Mouse (Mus musculus) bone marrow, adult 2 months (tissue): ENCODE measurements around the gene Pym1. TPM values are rescaled to one million over a fixed set of nuclear protein-coding genes. Genes with fewer than 3 reads are reported as not detected.

Source experiments
- H3K27ac ChIP-seq: fragments of 200-500 bp; 2 replicates; pipeline ENCODE4 v1.5.1; 2012; ENCODE audit warnings: low read depth, mild to moderate bottlenecking, control low read depth, inconsistent platforms, low read length; ENCODE audit not compliant: control insufficient read depth, poor library complexity, insufficient read depth
- H3K4me1 ChIP-seq: fragments of 200-500 bp; 2 replicates; pipeline ENCODE4 v1.6.1; 2011; ENCODE audit warnings: low read length; ENCODE audit not compliant: control insufficient read depth, insufficient read depth
- H3K4me3 ChIP-seq: fragments of 200-500 bp; replicated peaks from 2 replicates; pipeline ENCODE3; 2011; ENCODE audit warnings: mild to moderate bottlenecking, low read depth, low read length, control low read depth; ENCODE audit not compliant: control insufficient read depth
- CTCF ChIP-seq: fragments of 200-500 bp; IDR thresholded peaks from 2 replicates; pipeline ENCODE4 v1.5.1; 2011; ENCODE audit warnings: low read length, control low read depth; ENCODE audit not compliant: control insufficient read depth, insufficient read depth
- POLR2A ChIP-seq: fragments of 200-500 bp; IDR thresholded peaks from 2 replicates; pipeline ENCODE4 v1.6.1; 2011; ENCODE audit warnings: low read depth, mild to moderate bottlenecking, control low read depth, low read length, borderline replicate concordance; ENCODE audit not compliant: control insufficient read depth
- WGBS: fragments of 180-500 bp; shearing (Covaris S2); methylation state at CpG from one replicate; pipeline ENCODE4 v1.1.7; 2018; 5-methylcytosine and 5-hydroxymethylcytosine counted together
- polyA plus RNA-seq: library from polyadenylated mRNA; stranded (reverse); fragments of >200 nt; gene quantifications from 2 replicates; pipeline ENCODE4 v1.2.4, GENCODE M21; 2011; ENCODE audit warnings: low replicate concordance; ENCODE audit not compliant: missing spikeins, insufficient read depth, insufficient read length

Pym1 gene
- polyA plus RNA-seq, 1 experiment: 76.9 TPM

DNA sequence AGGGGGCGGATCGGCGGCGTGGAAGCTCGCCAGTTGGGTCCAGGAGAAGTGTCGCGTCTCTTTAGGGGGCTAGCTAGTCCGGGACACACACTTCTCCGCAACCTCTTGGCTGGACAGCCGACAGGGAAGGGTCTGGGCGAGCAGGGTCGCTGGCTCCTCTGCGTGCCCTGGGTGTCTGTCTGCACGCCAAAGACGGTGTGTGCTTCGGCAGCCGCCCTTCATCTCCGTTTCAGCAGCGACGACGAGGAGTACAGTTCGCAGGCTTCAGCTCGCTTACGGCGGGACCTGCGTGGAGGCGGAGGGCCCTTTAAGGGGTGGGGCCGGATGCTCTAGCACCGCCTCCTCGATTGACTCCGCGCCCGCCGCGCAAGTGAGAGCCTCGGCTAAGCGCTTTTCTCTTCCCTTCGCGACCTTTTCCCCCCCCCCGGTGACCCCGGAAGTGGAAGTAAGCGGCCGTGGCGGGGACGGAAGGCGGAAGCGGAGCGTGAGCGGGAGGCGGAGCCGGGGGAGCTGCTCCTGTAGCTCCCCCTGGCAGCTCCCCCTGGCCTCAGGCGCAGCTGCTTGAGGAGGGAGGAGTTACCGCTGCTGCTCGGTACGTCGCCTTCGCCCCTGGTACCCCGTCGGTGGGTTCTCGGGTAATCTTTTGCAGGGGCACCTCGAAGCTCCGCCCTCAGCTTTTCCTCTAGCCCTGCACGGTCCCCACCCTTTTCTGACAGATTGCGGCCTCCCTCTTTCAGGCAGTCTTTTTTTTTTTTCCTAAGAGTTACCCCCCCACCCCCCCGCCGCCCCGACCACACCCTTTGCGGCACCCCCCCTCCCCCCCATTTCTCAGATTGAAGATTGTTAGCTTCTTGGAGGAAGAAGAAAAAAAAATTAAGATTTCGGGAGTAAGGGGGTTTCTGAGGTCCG, 57.7 kb downstream of the Pym1 start:
- H3K4me1 ChIP-seq: peaks cover 4% of the 10 kb centered on the region; the same call in 1 of the 2 replicates
- peak overlapping the region; percentile 97 for H3K27ac ChIP-seq
- under 1% methylated on average over 64 of the region's 70 CpGs for WGBS
- TF ChIP-seq POLR2A: peak; percentile 65; the same call in 1 of the 2 replicates
- no peak for TF ChIP-seq CTCF
- H3K4me3 ChIP-seq: peak overlapping the region; percentile 96

DNA sequence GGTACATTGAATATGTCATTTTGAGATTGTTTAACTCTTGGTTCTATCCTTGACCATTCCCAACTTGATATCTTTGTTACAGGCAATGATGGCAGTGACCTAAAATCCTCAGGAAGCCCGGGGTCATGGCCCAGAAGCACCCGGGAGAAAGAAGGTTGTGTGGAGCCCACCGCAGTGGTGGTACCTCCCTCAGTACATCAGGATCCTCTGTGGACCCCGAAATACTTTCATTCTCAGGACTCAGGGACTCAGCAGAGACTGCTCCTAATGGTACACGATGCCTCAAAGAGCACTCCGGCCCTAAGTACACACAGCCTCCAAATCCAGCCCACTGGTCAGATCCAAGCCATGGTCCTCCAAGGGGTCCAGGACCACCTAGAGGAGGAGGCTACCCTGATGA, 58.4 kb downstream of the Pym1 start:
- Histone ChIP-seq H3K27ac (peak overlapping the region; percentile 41; the same call in 1 of the 2 replicates), H3K4me3 (peak overlapping the region; percentile 65), H3K4me1 (peaks cover 4% of the 10 kb centered on the region; the same call in 1 of the 2 replicates)
- TF ChIP-seq CTCF (no peak), POLR2A (no peak)
- 43% methylated on average over 6 of the region's 6 CpGs for whole genome bisulfite sequencing

DNA sequence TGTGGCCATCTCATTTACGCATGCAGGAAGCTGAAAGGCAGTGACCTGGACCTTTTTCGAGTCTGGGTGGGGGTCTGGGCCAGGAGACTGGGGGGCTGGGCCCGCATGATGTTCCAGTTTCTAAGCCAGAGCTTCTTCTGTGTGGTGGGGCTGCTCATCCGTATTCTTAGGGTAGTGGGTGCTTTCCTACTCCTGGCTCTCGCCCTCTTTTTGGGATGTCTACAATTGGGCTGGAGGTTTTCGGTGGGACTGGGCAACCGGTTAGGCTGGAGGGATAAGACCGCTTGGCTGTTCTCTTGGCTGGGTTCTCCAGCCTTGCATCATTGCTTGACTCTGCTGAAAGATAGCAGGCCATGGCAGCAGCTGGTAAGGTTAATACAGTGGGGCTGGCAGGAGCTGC, 59.3 kb downstream of the Pym1 start:
- Histone ChIP-seq H3K4me1 (peaks cover 4% of the 10 kb centered on the region; the same call in 1 of the 2 replicates), H3K4me3 (peak overlapping the region; percentile 34), H3K27ac (no peak overlapping the region; the same call in 1 of the 2 replicates)
- 70% methylated on average over 8 of the region's 8 CpGs for WGBS
- TF ChIP-seq POLR2A (no peak), CTCF (no peak)

Other genes starting within 250 kb of the Pym1 start
- gene Myl6b, start 249.2 kb upstream of the Pym1 start, polyA plus RNA-seq: 0.79 and 2.4 TPM in 2 replicates
- 26.2 and 36.1 TPM in 2 replicates for gene Esyt1, start 222.0 kb upstream of the Pym1 start, polyA plus RNA-seq
- gene Zc3h10, start 200.1 kb upstream of the Pym1 start, polyA plus RNA-seq: 7.0 and 9.8 TPM in 2 replicates
- 2,208 and 2,695 TPM in 2 replicates for gene Rpl41, start 198.6 kb upstream of the Pym1 start, polyA plus RNA-seq
- gene Pa2g4, start 181.9 kb upstream of the Pym1 start, polyA plus RNA-seq: 80.3 and 116 TPM in 2 replicates
- 0.59 and 0.75 TPM in 2 replicates for gene Erbb3, start 158.2 kb upstream of the Pym1 start, polyA plus RNA-seq
- gene Rps26, start 121.1 kb upstream of the Pym1 start, polyA plus RNA-seq: 1,015 and 1,193 TPM in 2 replicates
- gene Ikzf4, start 101.9 kb upstream of the Pym1 start, polyA plus RNA-seq: not detected in 2 replicates
- gene Suox, start 73.8 kb upstream of the Pym1 start, polyA plus RNA-seq: 10.8 and 11.6 TPM in 2 replicates
- gene Rab5b, start 51.6 kb upstream of the Pym1 start, polyA plus RNA-seq: 26.4 and 35.4 TPM in 2 replicates
- gene Pmel, start 43.7 kb upstream of the Pym1 start, polyA plus RNA-seq: 1.4 TPM in 1 of 2 replicates, not detected in the other
- gene Cdk2, start 42.9 kb upstream of the Pym1 start, polyA plus RNA-seq: 60.6 and 62.9 TPM in 2 replicates
- 19.2 and 41.7 TPM in 2 replicates for gene Dgka, start 3.0 kb upstream of the Pym1 start, polyA plus RNA-seq
- gene Mmp19, start 43.0 kb downstream of the Pym1 start, polyA plus RNA-seq: 2.4 and 5.1 TPM in 2 replicates
- 12.2 and 20.7 TPM in 2 replicates for gene Dnajc14, start 56.2 kb downstream of the Pym1 start, polyA plus RNA-seq
- gene Tmem198b, start 56.5 kb downstream of the Pym1 start, polyA plus RNA-seq: 2.8 and 8.3 TPM in 2 replicates
- gene Sarnp, start 69.4 kb downstream of the Pym1 start, polyA plus RNA-seq: 45.2 and 73.3 TPM in 2 replicates
- 24.9 and 25.4 TPM in 2 replicates for gene Ormdl2, start 73.8 kb downstream of the Pym1 start, polyA plus RNA-seq
- 2.4 and 3.6 TPM in 2 replicates for gene Gdf11, start 143.8 kb downstream of the Pym1 start, polyA plus RNA-seq
- gene Cd63, start 153.1 kb downstream of the Pym1 start, polyA plus RNA-seq: 49.2 and 134 TPM in 2 replicates
- 2.6 and 6.2 TPM in 2 replicates for gene Rdh5, start 175.0 kb downstream of the Pym1 start, polyA plus RNA-seq
- 78.6 and 92.7 TPM in 2 replicates for gene Bloc1s1, start 176.1 kb downstream of the Pym1 start, polyA plus RNA-seq
- gene Itga7, start 185.9 kb downstream of the Pym1 start, polyA plus RNA-seq: 1.4 and 1.9 TPM in 2 replicates
- gene Mettl7b, start 213.1 kb downstream of the Pym1 start, polyA plus RNA-seq: 1.3 and 3.7 TPM in 2 replicates
- gene Olfr9, start 241.5 kb downstream of the Pym1 start, polyA plus RNA-seq: not detected in 2 replicates